Mouse (Mus musculus) spleen, adult 2 months (tissue): Measurements from ENCODE around the gene Ttll12. TPM values are rescaled to one million over a fixed set of nuclear protein-coding genes. Genes with fewer than 3 reads are reported as not detected.

Experiments used
- DNase-seq, 2 experiments: peaks; one replicate each; pipeline versions ENCODE4 v3.0.0 to v3.0.0-alpha.2; 2012 to 2021; ENCODE audit warnings: low spot score in 2 of 2, low read depth in 1 of 2
- H3K27ac ChIP-seq: fragments of 200-500 bp; 2 replicates; pipeline ENCODE4 v1.5.1; 2012; ENCODE audit warnings: low read length, inconsistent platforms; ENCODE audit not compliant: insufficient read depth
- H3K27me3 ChIP-seq: fragments of 200-500 bp; 2 replicates; pipeline ENCODE4 v1.6.1; 2012; ENCODE audit warnings: mild to moderate bottlenecking, moderate library complexity, low read length, inconsistent platforms; ENCODE audit not compliant: control insufficient read depth, insufficient read depth
- H3K36me3 ChIP-seq: fragments of 200-500 bp; 2 replicates; pipeline ENCODE4 v1.6.1; 2012; ENCODE audit warnings: mild to moderate bottlenecking, low read length, inconsistent platforms; ENCODE audit not compliant: control insufficient read depth, insufficient read depth
- H3K4me1 ChIP-seq: fragments of 200-500 bp; 2 replicates; pipeline ENCODE4 v1.6.1; 2011; ENCODE audit warnings: inconsistent platforms; ENCODE audit not compliant: control insufficient read depth, insufficient read depth, insufficient read length
- H3K4me3 ChIP-seq: fragments of 200-500 bp; 2 replicates; pipeline ENCODE4 v1.5.1; 2011; ENCODE audit warnings: mild to moderate bottlenecking, inconsistent platforms; ENCODE audit not compliant: insufficient read depth, insufficient read length; ENCODE audit errors: extremely low read depth
- CTCF ChIP-seq: fragments of 200-500 bp; IDR thresholded peaks from 2 replicates; pipeline ENCODE4 v1.5.1; 2011; ENCODE audit warnings: mild to moderate bottlenecking, inconsistent platforms; ENCODE audit not compliant: insufficient read depth, insufficient read length, insufficient replicate concordance; ENCODE audit errors: extremely low read depth
- POLR2A ChIP-seq: fragments of 200-500 bp; IDR thresholded peaks from 2 replicates; pipeline ENCODE4 v1.6.1; 2011; ENCODE audit warnings: low read depth, low read length, inconsistent platforms
- WGBS: fragments of 180-500 bp; shearing (Covaris S2); methylation state at CpG from one replicate; pipeline ENCODE4 v1.1.7; 2018; 5-methylcytosine and 5-hydroxymethylcytosine counted together
- polyA plus RNA-seq: library from polyadenylated mRNA; depleted of rRNA; stranded (reverse); fragments of >200 nt; gene quantifications from 2 replicates; pipeline ENCODE4 v1.2.3, GENCODE M21; 2012

The Ttll12 gene
- polyA plus RNA-seq, 1 experiment: 19.9 TPM

DNA sequence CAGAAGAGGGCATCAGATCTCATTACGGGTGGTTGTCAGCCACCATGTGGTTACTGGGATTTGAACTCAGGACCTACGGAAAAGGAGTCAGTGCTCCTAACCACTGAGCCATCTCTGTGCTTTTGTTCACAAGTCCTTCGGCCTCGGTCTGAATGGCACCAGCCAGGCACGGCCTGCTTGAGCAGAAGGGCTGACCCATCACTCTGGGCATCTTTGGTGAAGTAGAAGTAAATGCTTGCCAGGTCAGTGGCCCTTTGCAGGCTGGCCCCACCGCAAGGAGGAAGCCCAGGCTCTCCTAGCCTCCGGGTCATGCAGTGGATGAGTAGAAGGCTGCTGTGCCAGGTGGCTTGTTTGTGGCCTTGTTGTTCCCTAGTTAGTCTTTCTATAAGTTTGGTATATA is 8.5 kb upstream of the Ttll12 start:
- 93% methylated on average over 7 of the region's 7 CpGs for WGBS
- no peak for DNase-seq

DNA sequence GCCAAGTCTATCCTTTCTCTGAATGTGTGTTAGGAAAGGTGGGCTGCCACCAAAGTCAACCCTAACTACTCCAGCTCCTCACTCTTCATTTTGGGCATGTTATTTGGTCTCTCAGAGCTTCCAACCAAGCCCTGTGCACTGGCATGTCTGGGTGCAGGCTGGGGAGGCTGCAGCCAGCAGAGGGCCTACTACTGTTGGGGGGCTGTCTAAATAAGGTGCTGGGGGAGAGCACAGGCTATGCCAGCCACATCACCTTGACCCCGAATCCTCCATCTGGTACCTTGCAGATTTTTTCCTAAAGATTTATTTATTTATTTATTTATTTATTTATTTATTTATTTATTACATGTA is 8.1 kb upstream of the Ttll12 start:
- WGBS: 89% methylated on average over 1 of the region's 1 CpGs
- peak overlapping the region; percentile 90 for H3K27ac ChIP-seq
- TF ChIP-seq CTCF (peak; percentile 6; the same call in 1 of the 2 replicates), POLR2A (no peak)
- no peaks in the 10 kb centered on the region for H3K27me3 ChIP-seq
- no peak overlapping the region for H3K4me3 ChIP-seq
- peak in 1 of 2 experiments; percentile 18 for DNase-seq
- H3K36me3 ChIP-seq: no peaks in the 10 kb centered on the region
- H3K4me1 ChIP-seq: peaks cover 25% of the 10 kb centered on the region; the same call in 1 of the 2 replicates

More for the DNA sequence above, 8.5 kb upstream of the Ttll12 start:
- H3K27me3 ChIP-seq: no peaks in the 10 kb centered on the region
- H3K27ac ChIP-seq: 0 out of 2 replicates have a peak overlapping the region, but pooled peaks have one; percentile 34
- H3K36me3 ChIP-seq: no peaks in the 10 kb centered on the region
- no peak overlapping the region for H3K4me3 ChIP-seq
- no peak for TF ChIP-seq POLR2A
- TF ChIP-seq CTCF: no peak
- H3K4me1 ChIP-seq: peaks cover 25% of the 10 kb centered on the region; the same call in 1 of the 2 replicates

DNA sequence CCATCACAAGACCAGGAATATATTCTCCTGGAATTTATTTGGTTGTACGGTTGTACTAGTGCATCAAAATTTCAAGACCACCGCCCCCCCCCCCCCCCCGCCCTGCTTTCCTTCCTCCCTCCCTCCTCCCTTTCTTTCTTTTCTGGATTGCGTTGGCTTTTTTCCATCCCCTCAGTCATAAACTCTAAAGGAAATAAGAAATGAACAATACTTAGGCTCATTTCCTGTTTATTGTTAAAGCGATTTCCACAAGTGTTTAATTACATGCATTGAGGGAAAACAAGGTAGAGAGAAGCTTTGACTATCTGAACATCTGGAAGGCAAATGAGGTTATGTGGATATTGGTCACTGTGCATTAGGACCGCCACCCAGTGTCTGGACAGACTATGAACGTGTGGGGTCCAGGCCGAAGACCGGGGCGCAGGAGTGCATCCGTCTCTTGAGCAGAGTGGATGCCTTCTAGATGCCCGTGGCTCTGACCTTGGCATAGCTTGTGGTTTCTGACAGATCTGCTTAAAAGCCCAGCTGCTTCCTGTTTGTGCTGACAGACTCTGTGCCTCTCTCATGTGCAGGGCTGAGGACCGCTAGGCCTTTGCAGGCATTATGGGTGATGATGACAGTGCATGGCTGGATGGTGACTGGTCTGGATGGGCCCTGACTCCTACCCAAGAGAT is 7.6 kb upstream of the Ttll12 start:
- Histone ChIP-seq H3K27me3 (no peaks in the 10 kb centered on the region), H3K27ac (peak overlapping the region; percentile 90), H3K36me3 (no peaks in the 10 kb centered on the region), H3K4me1 (peaks cover 25% of the 10 kb centered on the region; the same call in 1 of the 2 replicates), H3K4me3 (no peak overlapping the region)
- WGBS: 6% methylated on average over 13 of the region's 13 CpGs
- TF ChIP-seq POLR2A: no peak
- TF ChIP-seq CTCF: no peak
- DNase-seq: peak; percentile 70 to 75

DNA sequence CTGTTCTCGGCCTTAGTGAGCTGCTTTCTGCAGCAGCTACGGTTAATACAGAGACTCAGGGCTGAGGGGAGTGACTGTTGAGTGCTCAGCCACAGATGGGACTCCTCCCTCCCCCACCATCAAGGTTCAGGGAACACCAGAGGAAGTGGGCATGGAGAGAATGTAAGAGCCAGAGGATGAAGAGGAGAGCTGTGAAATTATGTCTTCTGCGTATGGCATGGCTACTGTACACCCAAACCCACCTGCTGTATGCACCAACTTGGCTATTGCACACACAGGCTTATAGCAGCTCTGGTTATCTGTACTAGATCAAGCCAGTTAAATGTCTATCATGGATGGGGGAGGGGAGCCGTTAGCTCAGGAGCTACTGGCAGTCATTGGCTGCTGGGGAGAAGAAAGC is 6.2 kb upstream of the Ttll12 start:
- 36% methylated on average over 4 of the region's 4 CpGs for WGBS
- peaks cover 25% of the 10 kb centered on the region; the same call in 1 of the 2 replicates for H3K4me1 ChIP-seq
- H3K36me3 ChIP-seq: no peaks in the 10 kb centered on the region
- H3K27ac ChIP-seq: peak overlapping the region; percentile 17
- TF ChIP-seq CTCF: no peak
- no peak for TF ChIP-seq POLR2A
- no peak overlapping the region for H3K4me3 ChIP-seq
- H3K27me3 ChIP-seq: no peaks in the 10 kb centered on the region
- no peak for DNase-seq

DNA sequence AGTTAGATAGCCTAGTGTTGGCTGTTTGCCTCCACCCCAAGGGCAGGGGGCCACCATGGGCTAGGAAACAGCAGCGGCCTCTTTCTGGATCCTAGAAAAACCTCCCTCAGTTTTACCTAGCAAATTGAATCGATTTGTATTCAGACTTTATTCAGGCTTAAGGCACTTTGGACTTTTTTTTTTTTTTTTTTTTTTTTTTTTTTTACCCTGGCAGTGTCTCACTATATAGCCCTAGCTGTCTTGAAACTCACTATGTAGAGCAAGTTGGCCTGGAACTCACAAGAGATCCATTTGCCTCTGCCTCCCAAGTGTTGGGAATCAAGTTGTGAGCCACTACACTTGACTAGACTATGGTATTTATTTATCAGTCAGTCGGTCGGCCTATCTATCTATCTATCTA is 1.9 kb upstream of the Ttll12 start:
- 89% methylated on average over 4 of the region's 4 CpGs for WGBS
- no peaks in the 10 kb centered on the region for H3K27me3 ChIP-seq
- DNase-seq: no peak
- H3K4me3 ChIP-seq: no peak overlapping the region
- H3K27ac ChIP-seq: no peak overlapping the region
- no peak for TF ChIP-seq POLR2A
- no peak for TF ChIP-seq CTCF
- peaks cover 6% of the 10 kb centered on the region for H3K4me1 ChIP-seq
- H3K36me3 ChIP-seq: no peaks in the 10 kb centered on the region

DNA sequence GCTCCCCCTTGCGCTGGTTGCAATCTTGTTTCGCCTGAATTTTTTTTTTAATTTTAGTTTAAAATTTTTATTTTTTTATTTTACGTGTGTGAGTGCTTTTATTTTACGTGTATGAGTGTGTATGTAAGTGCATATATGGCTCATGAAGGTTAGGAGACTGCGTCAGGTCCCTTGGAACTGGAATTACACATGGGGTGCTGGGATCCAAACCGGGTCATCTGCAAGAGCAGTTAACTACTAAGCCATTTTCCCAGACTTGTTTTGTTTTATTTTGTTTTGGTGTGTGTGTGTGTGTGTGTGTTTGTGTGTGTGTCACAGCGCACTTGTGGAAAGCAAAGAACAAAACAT is 381 bp upstream of the Ttll12 start:
- DNase-seq: no peak
- Histone ChIP-seq H3K27ac (no peak overlapping the region), H3K4me3 (peak overlapping the region; percentile 82; the same call in 1 of the 2 replicates), H3K36me3 (no peaks in the 10 kb centered on the region), H3K4me1 (no peaks in the 10 kb centered on the region; the same call in 1 of the 2 replicates), H3K27me3 (no peaks in the 10 kb centered on the region)
- 35% methylated on average over 7 of the region's 7 CpGs for WGBS
- no peak for TF ChIP-seq POLR2A
- TF ChIP-seq CTCF: no peak
